Mouse (Mus musculus) stomach, embryonic 15.5 days (tissue): ENCODE results near the gene Gm5431. TPM values are rescaled to one million over a fixed set of nuclear protein-coding genes. Genes with fewer than 3 reads are reported as not detected.
"Not testable (repeated sequence)": the region's sequence is repeated elsewhere in the genome, so short reads cannot be mapped to it uniquely, and the experiment has no call there.

Experiments used
- ATAC-seq: fragments of 200-750 bp; cut with Nextera tagmentation; 2 replicates; pipeline ENCODE4 v1.8.0; 2017; ENCODE audit warnings: low read depth, moderate number of reproducible peaks, moderate TSS enrichment; ENCODE audit not compliant: insufficient read depth, low FRiP score
- H3K27ac ChIP-seq: fragments of 300-500 bp; sonication (generic); 2 replicates; pipeline ENCODE4 v1.5.1; 2015; ENCODE audit warnings: mild to moderate bottlenecking, inconsistent platforms
- H3K27me3 ChIP-seq: fragments of 300-500 bp; sonication (generic); replicated peaks from 2 replicates; pipeline ENCODE4 v1.6.1; 2015; ENCODE audit warnings: inconsistent platforms
- H3K36me3 ChIP-seq: fragments of 300-500 bp; sonication (generic); 2 replicates; pipeline ENCODE4 v1.6.1; 2015; ENCODE audit warnings: inconsistent platforms
- H3K4me1 ChIP-seq: fragments of 300-500 bp; sonication (generic); 2 replicates; pipeline ENCODE4 v1.6.1; 2015; ENCODE audit warnings: inconsistent platforms
- H3K4me2 ChIP-seq: fragments of 300-500 bp; sonication (generic); 2 replicates; pipeline ENCODE4 v1.6.1; 2015; ENCODE audit warnings: mild to moderate bottlenecking, inconsistent platforms
- H3K4me3 ChIP-seq: fragments of 300-500 bp; sonication (generic); replicated peaks from 2 replicates; pipeline ENCODE4 v1.5.1; 2015; ENCODE audit warnings: inconsistent platforms
- H3K9ac ChIP-seq: fragments of 300-500 bp; sonication (generic); 2 replicates; pipeline ENCODE4 v1.6.1; 2015; ENCODE audit warnings: inconsistent platforms
- H3K9me3 ChIP-seq: fragments of 300-500 bp; sonication (generic); 2 replicates; pipeline ENCODE4 v1.6.1; 2016; ENCODE audit warnings: inconsistent platforms
- WGBS: fragments of 180-500 bp; shearing (Covaris S2); methylation state at CpG from one replicate; pipeline ENCODE4 v1.1.7; 2015; 5-methylcytosine and 5-hydroxymethylcytosine counted together
- polyA plus RNA-seq: library from polyadenylated mRNA; unstranded; fragments of >200 nt; fragmentation: Nextera tagmentation; extraction: Ambion mirVana; gene quantifications from 2 replicates; pipeline ENCODE4 v1.2.1, GENCODE M21; 2015

Gm5431 gene
- polyA plus RNA-seq, 1 experiment from 2014 or later = 0.24 TPM

DNA sequence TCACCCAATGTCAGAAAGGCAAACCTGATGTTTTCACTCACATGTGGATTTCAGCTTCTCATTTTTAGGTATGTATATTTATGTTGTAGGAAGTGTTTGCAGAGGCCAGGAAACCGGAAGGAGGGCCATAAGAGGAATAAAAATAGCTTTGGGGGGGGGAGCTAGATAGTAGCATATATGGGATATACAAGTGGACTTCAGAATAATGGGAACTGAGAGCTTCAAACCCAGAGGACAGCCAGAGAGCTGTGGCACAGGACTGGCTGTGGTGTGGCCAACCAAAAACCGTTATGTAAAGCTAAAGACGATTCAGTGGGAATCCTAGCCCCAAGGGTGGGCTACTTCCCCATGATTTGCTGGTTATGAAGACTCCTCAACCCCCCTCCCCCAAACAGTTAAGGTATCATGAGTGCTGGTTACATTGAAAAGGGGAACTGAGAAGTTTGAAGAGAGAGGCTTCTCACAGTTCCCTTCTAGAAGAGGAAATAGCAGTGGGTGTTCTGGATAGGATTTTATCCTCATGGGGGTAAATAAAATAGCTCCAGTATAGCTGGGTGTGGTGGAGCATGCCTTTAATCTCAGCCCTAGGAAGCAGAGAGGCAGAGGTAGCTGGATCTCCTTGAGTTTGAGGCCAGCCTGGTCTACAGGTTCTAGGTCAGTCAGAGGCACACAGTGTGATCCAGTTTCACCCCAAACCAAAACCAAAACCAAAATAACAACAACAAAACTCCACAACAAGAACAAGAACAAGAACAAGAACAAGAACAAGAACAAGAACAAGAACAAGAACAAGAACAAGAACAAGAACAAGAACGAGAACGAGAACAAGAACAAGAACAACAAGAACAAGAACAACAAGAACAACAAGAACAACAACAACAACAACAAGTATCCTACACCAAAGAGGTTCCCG is 1.1 kb downstream of the Gm5431 start:
- not testable (repeated sequence) for H3K27ac ChIP-seq, H3K4me2 ChIP-seq, H3K4me1 ChIP-seq, H3K27me3 ChIP-seq, H3K9me3 ChIP-seq, ATAC-seq, H3K9ac ChIP-seq, H3K4me3 ChIP-seq, H3K36me3 ChIP-seq
- 75% methylated on average over 6 of the region's 6 CpGs for WGBS

DNA sequence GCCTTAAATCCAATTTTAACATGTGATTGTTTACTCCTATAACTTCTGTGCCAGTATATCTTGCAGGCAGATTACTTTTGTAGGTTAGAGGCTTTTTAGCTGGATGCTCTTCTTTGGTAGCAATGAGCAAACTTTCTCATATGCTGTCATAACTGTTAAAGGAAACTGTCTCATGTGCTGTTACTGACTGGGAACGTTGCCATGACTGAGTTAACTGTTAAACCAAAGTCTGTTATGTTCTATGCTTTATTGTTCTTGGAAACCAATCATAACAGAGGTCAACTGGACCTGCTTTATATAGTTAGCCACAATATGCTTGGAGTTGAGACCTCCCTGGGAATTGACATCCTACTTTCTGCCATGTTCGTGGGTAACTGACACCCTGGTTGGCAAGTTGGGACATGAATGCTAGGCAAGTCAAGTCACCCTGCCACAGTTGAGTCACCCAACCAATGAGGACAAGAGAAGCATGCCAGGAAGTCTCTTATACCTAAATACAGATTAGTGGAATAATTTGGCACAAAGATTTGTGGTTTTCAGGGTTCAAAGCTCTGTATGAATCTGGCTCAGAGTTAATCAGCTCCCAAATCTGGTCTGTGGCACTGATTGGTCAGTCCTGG is 3.1 kb downstream of the Gm5431 start:
- Histone ChIP-seq H3K27me3 (no peaks in the 10 kb centered on the region), H3K4me1 (no peaks in the 10 kb centered on the region), H3K27ac (no peak overlapping the region), H3K4me3 (no peak overlapping the region), H3K9me3 (no peaks in the 10 kb centered on the region), H3K36me3 (no peaks in the 10 kb centered on the region), H3K9ac (no peak overlapping the region), H3K4me2 (no peak overlapping the region)
- 67% methylated on average over 2 of the region's 2 CpGs for WGBS
- no peak for ATAC-seq

DNA sequence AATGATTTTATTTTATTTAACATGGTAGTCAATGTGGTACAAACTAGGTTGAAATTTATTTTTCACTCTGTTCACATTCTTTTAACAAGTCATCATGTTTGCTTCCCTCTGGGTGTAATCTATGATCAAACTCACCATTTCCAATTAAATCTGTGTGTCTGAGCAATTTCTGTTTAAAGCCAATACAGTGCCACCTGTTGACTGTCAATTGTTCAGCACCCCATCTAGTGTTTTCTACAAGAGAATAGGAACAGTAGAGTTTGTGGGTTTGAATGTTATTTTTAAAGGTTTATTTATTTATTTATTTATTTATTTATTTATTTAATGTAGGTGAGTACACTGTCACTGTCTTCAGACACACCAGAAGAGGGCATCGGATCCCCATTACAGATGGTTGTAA is 25.3 kb downstream of the Gm5431 start:
- no peak overlapping the region for H3K9ac ChIP-seq
- no peak overlapping the region for H3K4me3 ChIP-seq
- H3K27ac ChIP-seq = no peak overlapping the region
- H3K36me3 ChIP-seq = no peaks in the 10 kb centered on the region
- no peaks in the 10 kb centered on the region for H3K9me3 ChIP-seq
- H3K4me1 ChIP-seq = peaks cover 14% of the 10 kb centered on the region; the same call in 1 of the 2 replicates
- no peak for ATAC-seq
- no peak overlapping the region for H3K4me2 ChIP-seq
- no peaks in the 10 kb centered on the region for H3K27me3 ChIP-seq
- WGBS = 92% methylated on average over 1 of the region's 1 CpGs

DNA sequence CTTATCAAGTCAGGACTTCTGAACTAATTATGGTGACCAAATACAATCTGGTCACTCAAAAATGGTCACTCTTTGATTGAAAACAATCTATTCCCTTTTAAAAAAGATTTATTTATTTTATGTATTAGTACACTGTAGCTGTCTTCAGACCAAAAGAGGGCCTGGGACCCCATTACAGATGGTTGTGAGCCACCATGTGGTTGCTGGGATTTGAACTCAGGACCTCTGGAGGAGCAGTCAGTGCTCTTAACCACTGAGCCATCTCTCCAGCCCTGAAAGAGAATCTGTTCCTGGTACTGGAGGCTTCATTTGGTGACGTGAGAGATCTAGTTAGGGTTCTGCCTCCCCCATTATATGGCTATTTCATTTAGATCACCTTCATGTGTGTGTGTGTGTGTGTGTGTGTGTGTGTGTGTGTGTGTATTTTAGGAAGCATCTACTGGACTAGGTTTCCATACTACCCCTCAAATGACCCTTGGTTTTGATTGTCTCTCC is 26.6 kb downstream of the Gm5431 start:
- H3K9ac ChIP-seq, H3K4me2 ChIP-seq, H3K27ac ChIP-seq, H3K36me3 ChIP-seq, ATAC-seq, H3K4me3 ChIP-seq, H3K27me3 ChIP-seq, H3K9me3 ChIP-seq: not testable (repeated sequence)
- 67% methylated on average over 1 of the region's 1 CpGs for WGBS
- H3K4me1 ChIP-seq = peaks cover 14% of the 10 kb centered on the region; the same call in 1 of the 2 replicates

DNA sequence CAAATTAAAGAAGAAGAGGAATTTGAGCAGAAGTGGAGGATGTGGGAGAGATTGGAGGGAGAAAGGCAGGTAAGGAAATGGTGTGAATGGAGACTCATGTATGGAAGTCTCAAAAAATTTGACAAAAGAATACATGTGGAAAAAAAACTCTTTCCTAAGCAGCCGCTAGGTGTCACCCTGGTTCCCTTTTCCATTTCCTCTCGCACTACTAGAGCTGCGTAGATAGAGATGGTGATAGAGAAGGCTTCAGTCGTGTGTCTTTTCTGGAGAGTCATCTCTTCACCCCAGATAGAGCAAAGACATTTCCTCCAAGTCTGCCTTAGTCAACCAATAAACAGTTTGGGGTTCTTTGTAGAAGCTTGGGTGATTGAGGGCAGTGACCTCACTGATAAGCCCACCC is 27.5 kb downstream of the Gm5431 start:
- no peak overlapping the region for H3K9ac ChIP-seq
- no peaks in the 10 kb centered on the region for H3K9me3 ChIP-seq
- ATAC-seq = no peak
- H3K27ac ChIP-seq = no peak overlapping the region
- H3K4me3 ChIP-seq = no peak overlapping the region
- WGBS = 0% methylated on average over 4 of the region's 4 CpGs
- H3K27me3 ChIP-seq = no peaks in the 10 kb centered on the region
- H3K36me3 ChIP-seq = no peaks in the 10 kb centered on the region
- no peak overlapping the region for H3K4me2 ChIP-seq
- peaks cover 21% of the 10 kb centered on the region for H3K4me1 ChIP-seq

DNA sequence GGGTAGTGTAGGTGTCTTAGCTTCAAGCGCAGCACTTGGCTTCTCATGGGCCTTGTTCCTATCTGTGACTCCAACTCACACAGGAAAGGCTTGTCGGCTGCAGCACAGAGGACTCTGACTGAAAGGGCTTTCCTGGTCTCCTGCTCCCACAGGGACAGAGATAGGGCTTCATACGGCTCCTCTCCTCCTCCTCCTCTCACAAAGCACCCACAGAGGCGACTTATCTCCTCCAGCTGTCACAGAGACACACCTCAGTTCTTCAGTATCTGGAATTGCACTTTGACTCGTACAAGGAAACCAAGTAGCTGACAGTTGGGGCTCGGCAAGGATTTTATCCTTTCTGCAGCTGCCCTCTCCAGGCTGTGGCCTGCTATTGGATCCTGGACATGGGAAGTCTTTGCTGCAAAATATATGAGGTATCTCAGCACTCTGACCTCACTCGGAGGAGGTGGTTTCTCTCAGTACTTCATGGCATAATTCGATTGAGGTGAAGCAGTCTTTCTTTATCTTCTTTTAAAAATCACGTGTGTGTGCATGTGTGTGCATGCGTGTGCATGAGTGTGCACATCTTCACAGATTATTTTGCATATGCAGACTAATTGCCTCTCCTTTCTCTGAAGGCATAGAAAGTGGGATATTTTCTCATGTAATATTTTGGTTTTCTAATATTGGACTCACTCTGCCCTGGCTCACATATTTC is 28.3 kb downstream of the Gm5431 start:
- H3K4me1 ChIP-seq = peaks cover 25% of the 10 kb centered on the region
- no peak overlapping the region for H3K9ac ChIP-seq
- H3K4me2 ChIP-seq = no peak overlapping the region
- H3K27me3 ChIP-seq = no peaks in the 10 kb centered on the region
- 53% methylated on average over 10 of the region's 10 CpGs for WGBS
- H3K27ac ChIP-seq = peak overlapping the region; percentile 88
- H3K36me3 ChIP-seq = no peaks in the 10 kb centered on the region
- H3K4me3 ChIP-seq = no peak overlapping the region
- H3K9me3 ChIP-seq = no peaks in the 10 kb centered on the region
- peak; percentile 47 for ATAC-seq

DNA sequence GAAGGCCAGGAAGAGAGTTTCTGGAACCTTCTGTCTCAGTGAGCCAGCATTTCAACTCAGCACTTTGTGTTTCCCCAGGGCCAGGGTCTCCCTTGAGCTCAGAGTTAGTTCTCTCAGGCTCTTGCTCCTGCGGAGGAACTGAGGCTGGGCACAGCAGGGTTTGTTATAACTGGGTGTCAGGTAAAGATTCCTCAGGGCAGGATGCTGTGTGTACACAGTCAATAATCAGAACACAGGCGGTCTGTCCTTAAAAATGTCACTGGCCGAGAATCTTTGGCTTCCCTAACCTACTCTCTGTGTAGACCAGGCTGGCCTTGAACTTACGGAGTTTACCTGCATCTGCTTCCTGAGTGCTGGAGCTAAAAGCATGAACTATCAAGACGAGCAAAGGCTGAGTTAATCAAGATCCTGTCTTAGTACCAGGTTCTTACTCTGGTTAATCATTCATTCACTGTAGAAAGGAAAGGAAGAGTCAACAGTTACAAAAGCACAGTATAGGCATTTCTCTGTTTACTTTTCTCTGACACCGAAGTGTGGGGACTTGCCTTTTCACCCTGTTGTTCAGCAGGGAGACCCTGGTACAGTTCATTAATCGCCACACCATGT is 29.2 kb downstream of the Gm5431 start:
- ATAC-seq = peak; percentile 48
- Histone ChIP-seq H3K9ac (no peak overlapping the region), H3K27me3 (no peaks in the 10 kb centered on the region), H3K27ac (peak overlapping the region; percentile 88), H3K4me1 (peaks cover 25% of the 10 kb centered on the region), H3K36me3 (no peaks in the 10 kb centered on the region), H3K4me2 (peak overlapping the region; percentile 81), H3K9me3 (no peaks in the 10 kb centered on the region), H3K4me3 (0 out of 2 replicates have a peak overlapping the region, but pooled peaks have one; percentile 52)
- 66% methylated on average over 7 of the region's 7 CpGs for WGBS

DNA sequence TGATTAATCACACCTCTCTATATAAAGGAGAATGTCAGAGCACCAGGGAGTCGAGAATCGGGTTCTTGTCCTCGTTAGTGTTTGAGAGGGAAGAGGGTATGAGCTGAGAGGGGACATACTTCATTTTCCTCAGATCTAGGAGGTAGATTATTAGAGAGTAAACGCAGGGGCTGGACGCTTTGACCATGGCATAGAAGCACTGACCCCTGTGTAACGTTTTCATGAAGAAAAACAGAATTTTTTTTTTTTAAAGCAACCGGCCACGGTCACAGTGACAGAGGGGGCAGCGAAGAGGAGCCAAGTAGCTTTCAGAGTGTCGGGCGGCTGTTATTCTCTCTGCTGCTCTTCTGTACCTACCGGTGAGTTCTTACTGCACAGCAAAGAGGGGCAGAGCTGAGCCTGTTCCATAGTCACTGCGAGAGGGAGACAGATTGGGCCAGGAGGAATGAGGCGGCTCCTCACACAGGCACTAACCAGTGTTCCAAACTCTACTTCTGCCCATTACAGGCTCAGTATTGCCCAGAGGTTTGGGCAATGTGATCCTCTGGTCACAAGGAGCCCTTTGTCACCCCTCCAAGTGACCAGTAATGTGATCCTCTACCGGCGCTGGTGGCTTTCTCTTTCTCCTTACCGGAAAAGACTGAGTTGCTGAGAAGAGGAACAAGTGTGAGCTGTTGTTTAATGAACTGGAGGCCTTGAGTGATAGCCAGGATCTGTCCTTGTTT is 30.0 kb downstream of the Gm5431 start:
- WGBS = 14% methylated on average over 17 of the region's 17 CpGs
- Histone ChIP-seq H3K27me3 (no peaks in the 10 kb centered on the region), H3K9ac (peak overlapping the region; percentile 37), H3K27ac (peak overlapping the region; percentile 88), H3K9me3 (no peaks in the 10 kb centered on the region), H3K4me2 (peak overlapping the region; percentile 81), H3K4me3 (peak overlapping the region; percentile 52), H3K36me3 (no peaks in the 10 kb centered on the region), H3K4me1 (peaks cover 25% of the 10 kb centered on the region)
- no peak for ATAC-seq

DNA sequence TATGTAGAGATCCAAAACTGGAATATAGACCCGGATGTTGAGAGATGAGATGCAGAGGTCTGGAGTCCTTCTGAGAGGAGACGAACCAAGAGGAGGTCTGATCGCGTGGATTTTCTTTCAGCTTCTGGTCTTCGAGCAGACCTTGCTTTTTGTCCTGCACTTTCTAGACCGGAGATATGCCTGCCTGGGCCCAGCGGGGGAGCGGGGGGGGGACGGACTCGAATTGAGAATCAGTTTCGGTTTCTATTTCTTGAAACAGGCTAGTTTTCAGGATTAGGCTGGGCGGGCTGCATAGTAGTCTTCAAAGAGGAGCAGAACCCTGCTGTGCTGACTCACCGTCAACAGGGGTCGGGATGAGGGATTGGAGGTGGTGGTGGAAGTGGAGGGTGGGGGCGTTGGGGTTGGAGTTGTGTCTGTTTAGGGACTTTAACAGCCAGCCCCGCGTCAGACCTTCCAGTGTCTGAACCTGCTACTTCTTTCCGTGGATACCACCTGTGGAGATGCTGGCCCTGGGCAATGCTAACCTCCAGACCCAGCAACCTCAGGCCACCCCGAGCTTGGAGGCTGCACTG is 30.7 kb downstream of the Gm5431 start, which contains the start of gene Irgm1:
TSS of gene Irgm1 (minus strand) at position 483 of the 572 bp plus-strand sequence.
- Histone ChIP-seq H3K4me2 (peak within 1 kb of the TSS; percentile 81), H3K27ac (peak within 1 kb of the TSS; percentile 88), H3K9ac (peak within 1 kb of the TSS; percentile 37), H3K4me3 (peak within 1 kb of the TSS; percentile 52), H3K27me3 (no peaks in the 10 kb centered on the region), H3K36me3 (no peaks in the 10 kb centered on the region), H3K4me1 (peaks cover 25% of the 10 kb centered on the region), H3K9me3 (no peaks in the 10 kb centered on the region)
- 3% methylated on average over 19 of the region's 19 CpGs for WGBS
- ATAC-seq = no peak; the same call in 1 of the 2 replicates

DNA sequence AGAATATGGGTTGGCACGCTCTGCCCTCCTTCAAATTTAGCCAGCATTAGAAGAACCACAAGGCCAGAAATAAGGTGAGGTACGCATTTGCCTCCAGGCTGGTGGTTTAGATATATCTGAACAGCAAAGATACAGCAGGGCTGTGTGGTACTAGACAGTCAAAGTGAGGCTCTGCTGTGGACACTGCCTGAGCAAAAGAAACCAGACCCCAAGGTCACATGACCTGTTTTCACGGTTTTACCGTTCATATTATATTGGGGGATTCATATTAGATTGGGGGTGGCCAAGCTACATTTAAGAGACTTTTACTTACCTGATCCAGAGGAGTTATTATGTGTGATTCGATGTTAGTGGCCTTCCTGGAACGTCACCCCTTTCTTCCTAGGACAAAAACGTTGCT is 31.2 kb downstream of the Gm5431 start:
- 26% methylated on average over 7 of the region's 7 CpGs for WGBS
- Histone ChIP-seq H3K27me3 (no peaks in the 10 kb centered on the region), H3K36me3 (no peaks in the 10 kb centered on the region), H3K4me2 (peak overlapping the region; percentile 81), H3K9ac (peak overlapping the region; percentile 37), H3K4me1 (peaks cover 25% of the 10 kb centered on the region), H3K27ac (peak overlapping the region; percentile 88), H3K9me3 (no peaks in the 10 kb centered on the region), H3K4me3 (peak overlapping the region; percentile 52)
- no peak for ATAC-seq
